Mouse (Mus musculus): ENCODE measurements around the gene Msi2. TPM values are rescaled to one million over a fixed set of nuclear protein-coding genes. Genes with fewer than 3 reads are reported as not detected.

Gene Msi2
- total RNA-seq, 2 experiments from 2014 or later = 186 to 195 TPM

GRCm38 (mm10) chr11:88482236-88482635 lies 236.1 kb downstream of the Msi2 start:
- DNase-seq = no peak

DNA sequence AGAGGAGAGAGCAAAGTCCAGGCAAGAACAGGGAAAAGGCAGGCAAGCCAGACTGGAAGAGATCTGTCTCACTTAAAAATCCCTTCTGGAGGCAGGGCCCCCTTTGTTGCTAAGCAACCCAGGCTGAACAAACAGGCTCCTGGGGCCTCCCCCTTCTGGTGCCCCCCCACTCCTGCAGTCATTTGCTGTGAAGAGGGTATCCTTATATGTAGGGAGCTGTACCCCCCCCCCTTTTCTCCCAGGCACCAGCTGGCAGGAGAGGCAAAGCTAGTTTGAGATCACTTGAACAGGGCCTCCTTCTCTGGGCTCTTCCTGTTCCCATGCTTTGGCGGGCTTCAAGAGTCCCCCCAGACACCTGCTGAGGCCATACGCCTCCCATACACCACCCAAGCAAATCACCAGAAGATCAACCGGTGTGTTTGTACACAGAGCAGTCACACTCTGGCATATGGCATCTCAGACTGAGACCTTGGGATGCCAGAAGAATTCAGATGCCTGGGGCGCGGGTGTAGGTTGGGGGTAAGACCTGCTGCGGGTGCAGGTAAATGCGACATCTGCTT lies 236.6 kb downstream of the Msi2 start:
- no peak for DNase-seq

DNA sequence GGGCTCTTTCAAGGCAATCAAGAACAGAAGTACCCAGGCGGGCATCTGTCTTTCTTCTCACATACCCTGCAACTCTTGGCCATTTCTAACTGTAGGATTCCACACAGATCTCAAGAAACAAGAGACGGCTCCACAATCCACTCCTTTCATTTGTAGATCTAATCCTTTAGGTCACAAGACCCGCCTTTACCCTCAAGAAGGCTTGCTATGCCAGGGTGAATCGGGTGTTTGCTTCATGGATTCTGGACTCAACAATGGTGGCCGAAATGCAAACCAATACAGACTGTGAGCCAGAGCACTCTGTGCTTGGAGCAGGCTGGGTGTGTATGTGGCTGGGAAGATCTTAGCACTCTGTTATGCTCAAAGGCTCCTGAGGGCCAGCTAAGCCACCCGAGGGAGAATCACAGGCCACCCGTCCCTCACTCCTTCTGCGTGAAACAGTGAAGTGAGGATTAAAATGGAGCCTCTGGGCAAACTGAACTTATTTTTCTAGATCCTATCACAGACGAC lies 237.2 kb downstream of the Msi2 start:
- DNase-seq = no peak

DNA sequence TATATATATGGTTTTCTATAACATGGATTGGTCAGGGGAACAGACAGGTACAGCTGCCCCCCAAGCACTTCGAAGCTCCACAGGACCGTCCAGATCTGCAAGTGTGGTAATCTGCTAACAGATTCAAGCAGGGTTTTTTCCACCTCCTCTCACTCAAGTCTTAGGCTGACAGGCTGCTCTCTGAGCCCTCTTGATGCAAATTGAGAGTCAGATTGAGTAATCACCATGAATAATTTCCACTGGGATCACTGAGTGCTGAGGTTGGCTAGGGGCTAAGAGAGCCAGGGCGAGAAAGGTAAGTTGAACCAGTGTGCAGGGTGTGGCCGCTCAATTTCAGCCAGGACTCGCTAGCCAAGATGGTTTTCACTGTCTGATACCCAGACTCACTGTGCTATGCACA lies 238.8 kb downstream of the Msi2 start:
- DNase-seq = no peak

DNA sequence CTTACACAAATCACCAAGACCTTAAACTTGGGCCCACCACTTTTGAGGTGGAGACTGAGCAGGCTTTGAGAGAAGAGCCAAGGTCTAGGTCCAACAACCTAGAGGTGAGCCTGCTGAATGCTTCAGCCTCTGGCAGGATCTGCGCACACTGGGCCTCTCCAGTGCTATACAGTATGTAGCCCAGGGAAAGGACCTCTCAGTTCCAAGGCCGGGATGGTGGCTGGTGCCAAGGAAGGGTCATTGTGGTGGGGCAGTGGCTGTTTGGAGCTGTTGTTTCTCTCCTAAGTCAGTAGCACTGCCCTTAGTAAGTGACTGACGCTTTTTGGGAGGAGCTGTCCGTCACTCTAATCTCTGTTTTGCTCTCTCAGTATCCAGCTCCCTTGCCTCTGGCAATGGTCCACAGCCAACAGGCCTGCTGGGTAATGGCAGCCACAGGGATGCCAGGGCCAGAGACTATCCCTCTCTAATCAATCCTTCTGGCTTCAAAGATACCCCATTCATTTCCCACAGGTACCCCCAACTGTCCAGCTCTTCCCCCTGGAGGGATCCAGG lies 243.3 kb downstream of the Msi2 start:
- no peak for DNase-seq

GRCm38 (mm10) chr11:88472731-88473130 lies 245.6 kb downstream of the Msi2 start:
- DNase-seq = no peak

- no peak for DNase-seq
These were observed 246.2 kb downstream of the Msi2 start for GRCm38 (mm10) chr11:88471981-88472647.

DNA sequence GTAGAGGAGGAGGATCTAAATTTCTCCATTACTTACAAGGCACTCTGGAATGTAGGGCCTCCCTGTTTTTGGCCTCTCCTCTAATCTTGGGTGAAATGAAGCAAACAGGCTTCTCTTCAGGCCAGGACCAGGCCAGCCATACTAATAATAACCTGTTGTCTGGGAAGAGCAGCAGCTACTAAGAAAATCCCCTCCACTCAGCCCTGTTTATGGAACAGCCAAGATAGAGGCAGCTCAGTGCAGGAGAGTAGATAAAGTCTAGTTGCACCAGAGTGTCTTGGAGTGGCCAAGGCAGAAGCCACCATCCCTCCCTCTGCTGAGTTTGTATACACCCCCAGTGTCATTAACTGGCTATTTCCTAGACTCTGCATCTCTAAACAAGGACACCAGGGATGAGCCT lies 247.7 kb downstream of the Msi2 start:
- no peak for DNase-seq

GRCm38 (mm10) chr11:88468996-88469395 lies 249.3 kb downstream of the Msi2 start:
- DNase-seq = no peak

DNA sequence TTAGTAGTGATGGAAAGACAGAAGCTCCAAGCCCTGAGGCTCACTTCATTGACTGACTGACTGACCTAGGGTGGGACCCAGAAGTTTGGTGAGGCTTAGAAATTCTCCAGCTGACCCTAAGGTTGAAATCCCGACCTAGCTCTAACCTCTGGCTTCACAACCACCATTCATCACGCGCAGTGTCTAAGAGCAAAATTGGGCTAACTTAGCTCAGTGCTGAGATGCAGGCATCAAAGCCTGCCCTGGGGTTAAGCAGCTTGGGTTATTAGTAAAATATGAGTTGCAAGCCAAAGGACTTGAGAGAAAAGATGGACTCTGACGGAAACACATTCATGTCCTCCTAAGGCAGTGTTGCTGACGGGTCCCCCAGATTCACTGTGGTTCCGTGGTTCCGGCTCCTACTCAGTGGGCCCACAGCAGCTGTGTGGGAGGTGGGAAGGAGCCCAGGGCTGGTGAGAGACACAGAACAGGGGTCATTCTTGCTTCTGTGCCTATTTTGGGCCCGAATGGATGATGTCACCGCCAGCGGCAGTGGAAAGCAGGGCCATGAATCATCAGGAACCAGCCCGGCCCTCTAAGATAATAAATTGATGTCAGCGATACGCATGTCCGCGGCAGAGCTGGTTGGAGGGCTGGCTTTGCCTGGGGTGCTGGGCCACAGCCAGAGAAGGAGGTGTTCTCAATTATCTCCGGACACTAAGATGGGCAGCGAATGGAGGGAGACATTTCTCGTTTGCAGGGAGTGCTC lies 250.6 kb downstream of the Msi2 start:
- DNase-seq = peak; percentile 36

DNA sequence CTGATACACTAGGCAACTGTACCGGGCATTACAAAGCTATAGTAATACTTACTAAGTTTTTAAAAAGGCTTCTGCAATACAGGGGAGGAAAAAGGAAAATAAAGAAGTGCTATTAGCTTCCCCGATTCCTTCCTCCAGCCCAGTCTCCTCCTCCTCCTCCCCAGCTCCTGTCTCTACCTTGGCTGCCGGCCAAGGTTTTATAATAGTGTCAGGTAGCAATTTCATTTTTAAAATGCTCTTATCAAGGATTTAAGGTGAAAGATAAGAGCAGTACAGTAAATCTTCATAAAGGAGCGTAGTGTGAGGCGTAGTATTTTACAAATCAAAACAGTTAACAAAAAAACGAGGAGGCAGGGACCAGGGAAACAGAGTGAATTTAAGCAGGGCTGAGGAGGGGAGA lies 254.4 kb downstream of the Msi2 start:
- DNase-seq = no peak

GRCm38 (mm10) chr11:88462789-88463188 lies 255.5 kb downstream of the Msi2 start:
- no peak for DNase-seq

DNA sequence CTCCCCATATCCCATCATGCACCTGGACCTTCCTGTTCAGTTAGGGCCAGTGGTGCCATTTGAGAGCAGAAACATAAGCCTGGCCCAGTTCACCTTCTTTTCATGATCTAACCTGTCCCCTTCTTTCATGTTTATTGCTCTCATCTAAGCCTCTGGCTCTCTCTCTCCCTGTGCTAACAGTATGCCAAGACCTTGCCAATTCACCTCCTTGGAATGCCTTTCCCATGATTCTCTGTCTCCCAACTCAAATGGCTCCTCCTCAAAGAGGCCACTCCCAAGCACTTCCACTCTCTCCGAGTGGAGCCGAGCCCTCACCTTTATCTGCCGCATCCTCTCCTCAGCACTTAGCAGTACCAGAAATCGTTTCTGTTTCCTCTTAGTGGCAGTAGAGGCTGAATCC lies 256.7 kb downstream of the Msi2 start:
- no peak for DNase-seq

DNA sequence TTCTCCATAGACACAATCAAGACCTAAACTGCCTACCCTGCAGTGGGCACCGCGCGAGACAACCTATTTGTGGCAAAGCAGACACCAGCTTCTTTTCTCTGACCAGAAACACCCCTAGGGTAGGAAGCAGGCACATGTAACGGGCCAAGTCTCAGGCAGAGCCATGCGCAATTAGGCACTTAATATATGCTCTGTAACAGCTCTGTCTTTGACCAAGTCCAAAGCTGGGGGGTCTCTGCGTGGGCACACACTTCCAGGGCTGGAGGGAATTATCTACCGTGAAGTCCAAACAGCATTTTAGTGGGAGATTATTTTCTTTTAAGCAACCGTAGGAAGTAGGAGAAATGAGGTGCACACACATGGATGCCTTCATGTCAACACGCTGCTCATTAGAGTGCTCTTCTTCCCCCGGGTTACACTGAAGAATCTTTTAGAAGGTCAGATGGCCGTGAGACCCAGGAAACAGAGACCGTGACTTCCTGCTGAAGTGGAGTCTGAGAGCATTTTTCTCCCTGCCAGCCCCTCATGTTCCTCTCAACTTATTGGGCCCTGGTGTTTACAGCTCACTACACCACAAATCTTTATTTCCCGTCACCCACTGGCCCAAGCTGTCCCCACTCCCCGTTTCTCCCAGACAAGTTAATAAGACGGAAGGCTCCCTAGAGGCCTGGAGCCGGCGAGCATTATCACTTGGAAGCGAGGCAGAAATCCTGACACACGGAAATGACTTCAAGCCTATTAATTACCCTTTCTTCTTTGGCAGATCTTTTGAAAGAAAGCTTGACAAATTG lies 258.2 kb downstream of the Msi2 start:
- DNase-seq = no peak

DNA sequence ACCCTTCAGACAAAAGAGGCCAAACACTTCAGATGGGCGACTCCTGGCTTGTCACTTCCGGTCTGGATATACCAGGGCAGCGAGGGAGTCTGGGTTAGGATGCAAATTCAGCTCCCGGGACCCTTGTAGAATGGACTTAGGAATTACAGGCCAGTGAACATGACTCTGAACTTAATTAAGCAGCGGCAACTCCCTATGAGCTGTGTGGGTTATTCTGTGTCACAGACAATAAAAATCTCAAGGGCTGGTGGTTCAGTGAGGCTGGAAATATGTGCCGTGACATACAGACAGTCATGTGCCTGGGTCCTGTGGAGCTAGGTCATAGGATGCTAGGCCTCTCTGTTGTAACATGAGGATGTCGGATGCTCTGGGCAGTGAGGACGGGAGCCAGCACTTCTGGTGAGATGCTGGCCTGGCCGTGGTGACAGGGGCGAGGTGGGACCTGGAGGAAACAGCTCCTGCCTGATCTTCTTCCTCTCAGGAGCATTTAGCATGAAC lies 261.0 kb downstream of the Msi2 start:
- no peak for DNase-seq

DNA sequence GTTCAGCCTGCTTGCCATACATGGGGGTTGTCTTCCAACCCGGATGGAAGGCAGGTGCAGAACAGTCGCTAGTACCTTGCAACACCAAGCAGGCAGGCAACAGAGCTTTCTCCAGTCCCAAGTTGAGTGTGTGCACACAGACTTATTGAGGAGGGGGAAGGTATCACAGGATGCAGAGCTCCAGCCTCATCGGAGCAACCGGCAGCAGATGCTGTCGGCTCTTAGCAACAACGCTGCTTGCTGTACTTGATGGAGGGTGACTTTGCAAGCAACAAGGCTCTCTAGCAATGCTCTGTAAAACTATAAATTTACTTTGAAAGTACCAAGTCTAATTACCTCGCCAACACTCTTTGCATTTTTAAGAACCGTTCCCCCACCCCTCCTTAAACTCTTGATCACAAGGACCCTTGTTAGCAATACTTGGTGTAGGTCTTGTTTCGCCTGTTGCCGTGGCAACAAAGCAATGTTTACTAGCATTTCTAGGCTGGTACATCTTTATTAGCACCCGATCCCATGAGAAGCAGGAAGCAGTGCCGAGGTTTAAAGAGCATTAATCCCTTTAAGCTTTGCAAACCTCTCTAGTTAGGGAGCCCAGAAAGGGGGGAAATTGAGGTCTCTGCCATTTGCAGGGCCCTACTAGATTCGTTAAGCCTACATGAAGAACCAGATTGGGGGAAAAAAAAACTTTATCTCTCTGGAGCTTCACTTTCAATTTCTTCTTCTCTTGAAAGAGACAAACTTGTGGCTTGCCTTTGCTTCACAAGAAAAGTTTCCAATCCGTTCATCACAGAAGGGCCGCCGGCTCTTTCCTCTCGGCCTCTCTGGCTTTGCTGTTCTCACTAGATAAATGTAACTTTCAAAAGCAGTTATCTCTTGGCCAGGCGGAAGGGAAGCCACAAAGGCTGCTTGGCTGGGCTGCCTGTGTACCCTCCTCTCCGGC lies 263.2 kb downstream of the Msi2 start:
- DNase-seq = no peak

- no peak for DNase-seq
These were observed 269.1 kb downstream of the Msi2 start for GRCm38 (mm10) chr11:88449180-88449579.

- no peak for DNase-seq
These were observed 269.7 kb downstream of the Msi2 start for GRCm38 (mm10) chr11:88448571-88448970.

GRCm38 (mm10) chr11:88447350-88447749 lies 271.0 kb downstream of the Msi2 start:
- DNase-seq = no peak

- DNase-seq = no peak
These were observed 274.4 kb downstream of the Msi2 start for GRCm38 (mm10) chr11:88443905-88444304.

GRCm38 (mm10) chr11:88443291-88443690 lies 275.0 kb downstream of the Msi2 start:
- DNase-seq = no peak
